Mouse (Mus musculus) liver, postnatal 0 days (tissue): ENCODE results near the gene Spag9. TPM values are rescaled to one million over a fixed set of nuclear protein-coding genes. Genes with fewer than 3 reads are reported as not detected.
"Not testable (repeated sequence)": the region's sequence is repeated elsewhere in the genome, so short reads cannot be mapped to it uniquely, and the experiment has no call there.

ENCODE experiments used
- ATAC-seq: fragments of 200-750 bp; cut with Nextera tagmentation; 2 replicates; pipeline ENCODE4 v1.8.0; 2017; ENCODE audit warnings: mild to moderate bottlenecking, moderate library complexity
- DNase-seq: peaks from one replicate; pipeline ENCODE4 v3.0.0-alpha.2; 2016
- H3K27ac ChIP-seq: fragments of 300-500 bp; sonication (generic); 2 replicates; pipeline ENCODE4 v1.5.1; 2014; ENCODE audit warnings: antibody characterized with exemption, moderate library complexity, mild to moderate bottlenecking, low read depth
- H3K27me3 ChIP-seq: fragments of 300-500 bp; sonication (generic); 2 replicates; pipeline ENCODE4 v1.6.1; 2014; ENCODE audit warnings: low read length, control low read depth, mixed read lengths; ENCODE audit not compliant: insufficient read depth
- H3K36me3 ChIP-seq: fragments of 300-500 bp; sonication (generic); replicated peaks from 2 replicates; pipeline ENCODE4 v1.6.1; 2014; ENCODE audit warnings: mild to moderate bottlenecking, control low read depth, low read length, moderate library complexity, mixed read lengths; ENCODE audit not compliant: insufficient read depth
- H3K4me1 ChIP-seq: fragments of 300-500 bp; sonication (generic); 2 replicates; pipeline ENCODE4 v1.6.1; 2014; ENCODE audit warnings: antibody characterized with exemption, mild to moderate bottlenecking, control low read depth; ENCODE audit not compliant: insufficient read depth
- H3K4me2 ChIP-seq: fragments of 300-500 bp; sonication (generic); 2 replicates; pipeline ENCODE4 v1.6.1; 2014; ENCODE audit warnings: low read depth, mild to moderate bottlenecking, low read length, moderate library complexity, mixed read lengths
- H3K4me3 ChIP-seq: fragments of 300-500 bp; sonication (generic); 2 replicates; pipeline ENCODE4 v1.5.1; 2014; ENCODE audit warnings: low read depth, low read length
- H3K9ac ChIP-seq: fragments of 300-500 bp; sonication (generic); replicated peaks from 2 replicates; pipeline ENCODE4 v1.6.1; 2014; ENCODE audit warnings: mild to moderate bottlenecking, moderate library complexity
- H3K9me3 ChIP-seq: fragments of 300-500 bp; sonication (generic); 2 replicates; pipeline ENCODE4 v1.6.1; 2016; ENCODE audit warnings: mild to moderate bottlenecking, control low read depth, low read length, mixed read lengths
- CTCF ChIP-seq: sonication (generic); IDR thresholded peaks from 2 replicates; pipeline ENCODE4 v1.5.1; 2016; ENCODE audit warnings: antibody characterized with exemption, low read depth
- EP300 ChIP-seq: IDR thresholded peaks from 2 replicates; pipeline ENCODE4 v1.6.1; 2016; ENCODE audit warnings: antibody characterized with exemption, low read depth, mild to moderate bottlenecking
- WGBS: fragments of 180-500 bp; shearing (Covaris S2); extraction: QIAGEN DNeasy Blood & Tissue Kit; methylation state at CpG from one replicate; pipeline ENCODE4 v1.1.7; 2014; ENCODE audit not compliant: insufficient replicate concordance; 5-methylcytosine and 5-hydroxymethylcytosine counted together
- polyA plus RNA-seq: library from polyadenylated mRNA; unstranded; fragments of >200 nt; fragmentation: Nextera tagmentation; extraction: Ambion mirVana; gene quantifications from 2 replicates; pipeline ENCODE4 v1.2.1, GENCODE M21; 2015

Spag9 gene
- polyA plus RNA-seq, 1 experiment from 2014 or later: 21.3 TPM

GRCm38 (mm10) chr11:94047288-94047687, 51.4 kb downstream of the Spag9 start:
- Histone ChIP-seq H3K9ac (no peak overlapping the region), H3K4me1 (no peaks in the 10 kb centered on the region), H3K4me3 (no peak overlapping the region), H3K27me3 (no peaks in the 10 kb centered on the region), H3K9me3 (no peaks in the 10 kb centered on the region), H3K27ac (no peak overlapping the region), H3K36me3 (peaks cover 10% of the 10 kb centered on the region; the same call in 1 of the 2 replicates), H3K4me2 (no peak overlapping the region)
- DNase-seq: no peak
- ATAC-seq: no peak
- 85% methylated on average over 2 of the region's 2 CpGs for WGBS
- no peak for TF ChIP-seq EP300
- no peak for TF ChIP-seq CTCF

GRCm38 (mm10) chr11:94054176-94054575, 58.3 kb downstream of the Spag9 start:
- H3K27me3 ChIP-seq: no peaks in the 10 kb centered on the region
- H3K9ac ChIP-seq: no peak overlapping the region
- no peak overlapping the region for H3K4me3 ChIP-seq
- H3K36me3 ChIP-seq: peaks cover 14% of the 10 kb centered on the region
- no peaks in the 10 kb centered on the region for H3K9me3 ChIP-seq
- 83% methylated on average over 3 of the region's 3 CpGs for WGBS
- H3K4me2 ChIP-seq: no peak overlapping the region
- no peak for ATAC-seq
- DNase-seq: no peak
- H3K4me1 ChIP-seq: no peaks in the 10 kb centered on the region
- TF ChIP-seq CTCF: no peak
- TF ChIP-seq EP300: no peak
- H3K27ac ChIP-seq: no peak overlapping the region

GRCm38 (mm10) chr11:94054901-94055300, 59.0 kb downstream of the Spag9 start:
- no peak overlapping the region for H3K9ac ChIP-seq
- peaks cover 16% of the 10 kb centered on the region for H3K36me3 ChIP-seq
- no peaks in the 10 kb centered on the region for H3K4me1 ChIP-seq
- no peak overlapping the region for H3K4me2 ChIP-seq
- ATAC-seq: no peak
- H3K4me3 ChIP-seq: no peak overlapping the region
- H3K27me3 ChIP-seq: no peaks in the 10 kb centered on the region
- H3K27ac ChIP-seq: no peak overlapping the region
- H3K9me3 ChIP-seq: no peaks in the 10 kb centered on the region
- no peak for DNase-seq
- 85% methylated on average over 3 of the region's 3 CpGs for WGBS
- TF ChIP-seq EP300 (no peak), CTCF (no peak)

DNA sequence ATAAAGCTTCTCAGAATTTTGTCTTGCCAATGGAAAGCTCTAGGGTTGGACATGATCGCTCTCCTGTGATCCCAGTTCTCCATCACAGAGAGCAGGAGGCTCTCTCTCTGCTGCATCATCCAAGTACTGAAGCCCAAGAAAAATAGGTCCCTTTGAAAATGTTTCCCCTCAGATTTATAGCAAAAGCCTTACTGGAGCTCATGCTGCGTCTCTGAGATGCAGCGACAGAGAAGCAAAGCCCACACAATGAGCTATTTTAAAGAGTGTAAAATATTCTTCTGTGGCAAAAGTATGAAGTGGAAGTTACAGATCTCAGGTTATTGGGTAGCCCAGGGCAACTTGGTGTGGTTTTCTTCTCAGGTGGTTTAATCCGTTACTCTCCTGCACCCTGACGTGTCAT, 68.0 kb downstream of the Spag9 start:
- no peak overlapping the region for H3K9ac ChIP-seq
- no peak overlapping the region for H3K27ac ChIP-seq
- no peak overlapping the region for H3K4me2 ChIP-seq
- H3K27me3 ChIP-seq: no peaks in the 10 kb centered on the region
- DNase-seq: no peak
- 91% methylated on average over 5 of the region's 5 CpGs for WGBS
- H3K36me3 ChIP-seq: peaks cover 36% of the 10 kb centered on the region
- H3K4me3 ChIP-seq: no peak overlapping the region
- no peak for ATAC-seq
- H3K4me1 ChIP-seq: no peaks in the 10 kb centered on the region
- TF ChIP-seq EP300: no peak
- no peak for TF ChIP-seq CTCF
- no peaks in the 10 kb centered on the region for H3K9me3 ChIP-seq

DNA sequence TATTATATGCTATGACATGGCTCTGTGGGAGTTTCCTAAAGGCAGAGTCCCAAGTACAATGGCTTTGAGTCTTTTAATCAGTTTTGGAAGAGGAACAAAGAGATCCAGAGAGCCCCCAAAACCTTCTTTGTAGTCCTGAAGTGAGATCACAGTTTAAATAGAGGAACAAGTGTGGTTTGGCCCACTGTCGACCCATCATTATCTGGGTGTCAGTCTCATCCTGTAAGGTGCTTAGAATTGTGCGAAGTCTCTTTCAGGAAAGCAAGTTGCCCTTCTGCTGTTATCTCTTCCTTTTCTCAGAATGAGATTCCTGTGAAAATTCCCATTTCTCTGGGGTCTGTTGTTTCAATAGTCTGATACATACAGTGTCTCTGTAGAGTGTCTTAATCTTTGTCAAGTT, 74.6 kb downstream of the Spag9 start:
- H3K9ac ChIP-seq: no peak overlapping the region
- TF ChIP-seq CTCF (no peak), EP300 (no peak)

GRCm38 (mm10) chr11:94073283-94073682, 77.4 kb downstream of the Spag9 start:
- whole genome bisulfite sequencing: 86% methylated on average over 4 of the region's 4 CpGs
- no peak overlapping the region for H3K4me2 ChIP-seq
- H3K9me3 ChIP-seq: no peaks in the 10 kb centered on the region
- H3K9ac ChIP-seq: no peak overlapping the region
- no peaks in the 10 kb centered on the region for H3K4me1 ChIP-seq
- ATAC-seq (0 out of 2 replicates have a peak, but pooled peaks have one; percentile 33), DNase-seq (no peak)
- H3K27me3 ChIP-seq: no peaks in the 10 kb centered on the region
- TF ChIP-seq EP300 (no peak), CTCF (peak; percentile 59)
- H3K27ac ChIP-seq: no peak overlapping the region
- H3K4me3 ChIP-seq: no peak overlapping the region
- H3K36me3 ChIP-seq: peaks cover 26% of the 10 kb centered on the region

More for the DNA sequence above, 74.6 kb downstream of the Spag9 start:
- Histone ChIP-seq H3K4me1 (no peaks in the 10 kb centered on the region), H3K36me3 (peaks cover 33% of the 10 kb centered on the region), H3K9me3 (no peaks in the 10 kb centered on the region), H3K4me3 (no peak overlapping the region), H3K27ac (no peak overlapping the region), H3K4me2 (no peak overlapping the region), H3K27me3 (no peaks in the 10 kb centered on the region)
- no peak for DNase-seq
- 46% methylated on average over 2 of the region's 2 CpGs for WGBS
- ATAC-seq: no peak

DNA sequence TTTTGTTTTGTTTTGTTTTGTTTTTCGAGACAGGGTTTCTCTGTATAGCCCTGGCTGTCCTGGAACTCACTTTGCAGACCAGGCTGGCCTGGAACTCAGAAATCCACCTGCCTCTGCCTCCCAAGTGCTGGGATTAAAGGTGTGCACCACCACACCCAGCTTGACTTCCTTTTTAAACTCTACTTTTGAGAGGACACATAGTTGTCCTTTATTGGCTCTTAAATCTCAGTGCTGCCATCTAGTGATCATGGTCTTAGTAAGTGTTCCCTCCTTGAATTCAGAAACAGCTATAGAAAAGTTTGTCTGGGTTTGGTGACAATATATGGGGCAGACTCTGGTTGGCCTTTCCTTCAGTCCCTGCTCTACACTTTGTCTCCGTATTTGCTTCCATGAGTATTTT, 91.1 kb downstream of the Spag9 start:
- ATAC-seq, H3K9ac ChIP-seq, H3K27ac ChIP-seq, H3K4me1 ChIP-seq, H3K9me3 ChIP-seq, DNase-seq, H3K27me3 ChIP-seq, H3K4me3 ChIP-seq, H3K4me2 ChIP-seq: not testable (repeated sequence)
- WGBS: 61% methylated on average over 2 of the region's 2 CpGs
- TF ChIP-seq CTCF: peak; percentile 65
- H3K36me3 ChIP-seq: peaks cover 58% of the 10 kb centered on the region
